Mouse (Mus musculus) heart, postnatal 36 days (tissue): ENCODE data around the gene Fam43a. TPM values are rescaled to one million over a fixed set of nuclear protein-coding genes. Genes with fewer than 3 reads are reported as not detected.

Experiments
- DNase-seq, 2 experiments: peaks; one replicate each; pipeline ENCODE4 v3.0.0; 2021 to 2022
- intact Hi-C: fragments of 180-260 bp; cut with DNase I; formaldehyde crosslinking; loops from one replicate; pipeline ENCODE4 v1.15.1; 2025
- total RNA-seq, 2 experiments: library from RNA; stranded (reverse); gene quantifications; 2 replicates each; pipeline ENCODE4 v1.2.3; 2021

The Fam43a gene
- total RNA-seq, 2 experiments from 2014 or later: 27.4 to 31.6 TPM

- DNase-seq: no peak
- intact Hi-C loops: no loop called here
These were observed 25.1 kb downstream of the Fam43a start for GRCm38 (mm10) chr16:30624640-30625039.

- intact Hi-C loops: loop anchor here (2.0 kb wide), 1 partner anchor 23 kb away; no protein-coding TSS in a partner anchor
- DNase-seq: no peak
These were observed 28.2 kb downstream of the Fam43a start for GRCm38 (mm10) chr16:30627586-30628337.

GRCm38 (mm10) chr16:30628401-30628800 lies 28.9 kb downstream of the Fam43a start:
- intact Hi-C loops: no loop called here
- no peak for DNase-seq

- intact Hi-C loops: no loop called here
- DNase-seq: no peak
These were observed 30.0 kb downstream of the Fam43a start for GRCm38 (mm10) chr16:30629509-30629908.

GRCm38 (mm10) chr16:30633906-30634746 lies 34.6 kb downstream of the Fam43a start:
- intact Hi-C loops: no loop called here

GRCm38 (mm10) chr16:30638586-30638985 lies 39.1 kb downstream of the Fam43a start:
- intact Hi-C loops: no loop called here
- no peak for DNase-seq

More at GRCm38 (mm10) chr16:30633906-30634746, 34.6 kb downstream of the Fam43a start:
- no peak for DNase-seq

- DNase-seq: no peak
- intact Hi-C loops: no loop called here
These were observed 41.1 kb downstream of the Fam43a start for GRCm38 (mm10) chr16:30640591-30640990.

GRCm38 (mm10) chr16:30641408-30641807 lies 41.9 kb downstream of the Fam43a start:
- intact Hi-C loops: no loop called here
- DNase-seq: no peak

- DNase-seq: no peak
- intact Hi-C loops: no loop called here
These were observed 42.7 kb downstream of the Fam43a start for GRCm38 (mm10) chr16:30642229-30642628.

- intact Hi-C loops: no loop called here
- DNase-seq: no peak
These were observed 45.5 kb downstream of the Fam43a start for GRCm38 (mm10) chr16:30644981-30645380.

GRCm38 (mm10) chr16:30645841-30646558 lies 46.5 kb downstream of the Fam43a start:
- intact Hi-C loops: no loop called here

GRCm38 (mm10) chr16:30646856-30647255 lies 47.3 kb downstream of the Fam43a start:
- DNase-seq: no peak
- intact Hi-C loops: no loop called here

More at GRCm38 (mm10) chr16:30645841-30646558, 46.5 kb downstream of the Fam43a start:
- no peak for DNase-seq

GRCm38 (mm10) chr16:30651292-30651691 lies 51.8 kb downstream of the Fam43a start:
- DNase-seq: no peak
- intact Hi-C loops: loop anchor here (5.0 kb wide), 1 partner anchor 86 kb away; no protein-coding TSS in a partner anchor

Other genes starting within 250 kb of the Fam43a start
- 10 to 100 TPM; 53.9 to 56.4 TPM for gene Atp13a3, start 193.7 kb upstream of the Fam43a start, total RNA-seq
- 1 to 10 TPM; 5.1 to 8.5 TPM for gene Tmem44, start 48.9 kb upstream of the Fam43a start, total RNA-seq
- 10 to 100 TPM; 19.6 to 20.4 TPM for gene Lsg1, start 12.1 kb upstream of the Fam43a start, total RNA-seq